Mouse (Mus musculus): ENCODE results near the gene Hecw2. TPM values are rescaled to one million over a fixed set of nuclear protein-coding genes. Genes with fewer than 3 reads are reported as not detected.

Gene Hecw2
- polyA plus RNA-seq, 2 experiments: 2.2 to 2.8 TPM

DNA sequence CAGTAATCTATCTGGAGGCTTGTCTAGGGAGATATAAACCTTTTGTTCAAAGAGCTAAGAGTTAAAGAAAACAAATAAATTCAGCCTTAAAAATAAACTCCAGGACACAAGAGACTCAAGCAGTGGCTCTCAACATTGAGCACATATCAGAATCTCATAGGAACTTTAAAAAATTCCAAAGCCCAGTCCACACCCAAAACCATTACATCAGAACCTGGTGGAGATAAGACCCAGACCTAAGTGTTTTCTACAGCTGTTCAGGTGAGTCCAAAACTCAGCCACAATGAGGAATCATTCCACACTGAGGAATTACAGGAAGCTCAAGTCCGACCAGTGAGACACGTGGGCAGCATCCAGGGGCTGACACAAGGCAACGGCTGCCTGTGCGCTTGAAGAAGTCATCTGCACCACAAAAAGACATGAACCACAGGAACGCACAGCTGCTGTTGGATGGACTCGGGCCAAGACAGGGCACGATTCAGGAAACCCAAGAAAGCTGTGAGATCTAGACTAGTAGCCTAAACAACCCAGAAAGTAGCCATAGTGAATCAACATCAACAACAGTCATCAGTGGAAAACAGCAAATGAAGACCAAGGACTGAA, 338.4 kb downstream of the Hecw2 start:
- DNase-seq (ENCODE audit: low spot score) (no peak), ATAC-seq (ENCODE audit: low FRiP score, low read depth) (no peak)
- H3K36me3 ChIP-seq (ENCODE audit: control insufficient read depth, insufficient read depth, low read length): no peaks in the 10 kb centered on the region
- no peaks in the 10 kb centered on the region for H3K4me1 ChIP-seq (ENCODE audit: control insufficient read depth, insufficient read depth, low read length)
- H3K4me2 ChIP-seq (replicated peaks; ENCODE audit: low read depth, low read length, severe bottlenecking): no peak overlapping the region
- H3K4me3 ChIP-seq (replicated peaks; ENCODE audit: low read length): no peak overlapping the region
- no peaks in the 10 kb centered on the region for H3K9me3 ChIP-seq (ENCODE audit: control insufficient read depth, low read length)
- 81% methylated on average over 7 of the region's 7 CpGs for WGBS
- no peak overlapping the region for H3K27ac ChIP-seq (replicated peaks; ENCODE audit: low read depth, low read length)
- no peaks in the 10 kb centered on the region for H3K27me3 ChIP-seq (ENCODE audit: control insufficient read depth, insufficient read depth, low read length)
- TF ChIP-seq POLR2A (IDR thresholded peaks at IDR 0.05; ENCODE audit: borderline replicate concordance, extremely low read depth, insufficient read depth, insufficient read length): no peak
- no peak overlapping the region for H3K9ac ChIP-seq (ENCODE audit: low read depth, low read length, severe bottlenecking)

DNA sequence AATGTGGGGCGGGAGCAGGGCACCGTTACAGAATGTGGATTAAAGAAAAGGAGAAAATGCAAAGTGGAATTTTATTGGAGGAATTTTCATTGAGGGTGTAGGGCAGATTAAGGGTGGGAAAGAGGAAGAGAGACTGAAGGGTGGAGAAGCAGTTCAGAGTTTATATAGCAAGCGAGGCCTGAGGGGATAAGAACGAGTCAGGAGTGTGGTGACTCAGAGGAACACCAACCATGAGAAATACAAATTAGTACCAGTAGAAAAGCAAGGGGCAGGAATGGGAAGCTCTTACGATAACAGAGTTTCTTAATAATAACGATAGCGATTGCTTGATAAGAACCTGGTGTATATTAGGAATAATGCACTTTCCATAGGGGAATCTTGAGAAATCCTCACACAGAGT, 339.2 kb downstream of the Hecw2 start:
- 82% methylated on average over 7 of the region's 7 CpGs for WGBS
- no peak for ATAC-seq (ENCODE audit: low FRiP score, low read depth)

GRCm38 (mm10) chr1:53852086-53852610, 342.8 kb downstream of the Hecw2 start:
- no peaks in the 10 kb centered on the region for H3K27me3 ChIP-seq (ENCODE audit: control insufficient read depth, insufficient read depth, low read length)
- TF ChIP-seq POLR2A (IDR thresholded peaks at IDR 0.05; ENCODE audit: borderline replicate concordance, extremely low read depth, insufficient read depth, insufficient read length): no peak
- no peaks in the 10 kb centered on the region; the same call in 1 of the 2 replicates for H3K36me3 ChIP-seq (ENCODE audit: control insufficient read depth, insufficient read depth, low read length)
- H3K4me1 ChIP-seq (ENCODE audit: control insufficient read depth, insufficient read depth, low read length): no peaks in the 10 kb centered on the region
- WGBS: 84% methylated on average over 3 of the region's 3 CpGs
- H3K9ac ChIP-seq (ENCODE audit: low read depth, low read length, severe bottlenecking): no peak overlapping the region
- no peak overlapping the region for H3K27ac ChIP-seq (replicated peaks; ENCODE audit: low read depth, low read length)
- ATAC-seq (ENCODE audit: low FRiP score, low read depth) (no peak), DNase-seq (ENCODE audit: low spot score) (no peak)
- H3K4me2 ChIP-seq (replicated peaks; ENCODE audit: low read depth, low read length, severe bottlenecking): no peak overlapping the region
- H3K4me3 ChIP-seq (replicated peaks; ENCODE audit: low read length): no peak overlapping the region
- H3K9me3 ChIP-seq (ENCODE audit: control insufficient read depth, low read length): no peaks in the 10 kb centered on the region

More for the DNA sequence above, 339.2 kb downstream of the Hecw2 start:
- no peak for DNase-seq (ENCODE audit: low spot score)
- Histone ChIP-seq H3K27ac (replicated peaks; ENCODE audit: low read depth, low read length) (no peak overlapping the region), H3K4me1 (ENCODE audit: control insufficient read depth, insufficient read depth, low read length) (no peaks in the 10 kb centered on the region), H3K9ac (ENCODE audit: low read depth, low read length, severe bottlenecking) (no peak overlapping the region), H3K9me3 (ENCODE audit: control insufficient read depth, low read length) (no peaks in the 10 kb centered on the region), H3K4me3 (replicated peaks; ENCODE audit: low read length) (no peak overlapping the region), H3K36me3 (ENCODE audit: control insufficient read depth, insufficient read depth, low read length) (no peaks in the 10 kb centered on the region; the same call in 1 of the 2 replicates), H3K27me3 (ENCODE audit: control insufficient read depth, insufficient read depth, low read length) (no peaks in the 10 kb centered on the region), H3K4me2 (replicated peaks; ENCODE audit: low read depth, low read length, severe bottlenecking) (no peak overlapping the region)
- no peak for TF ChIP-seq POLR2A (IDR thresholded peaks at IDR 0.05; ENCODE audit: borderline replicate concordance, extremely low read depth, insufficient read depth, insufficient read length)

- no peak overlapping the region for H3K9ac ChIP-seq (ENCODE audit: low read depth, low read length, severe bottlenecking)
- TF ChIP-seq POLR2A (IDR thresholded peaks at IDR 0.05; ENCODE audit: borderline replicate concordance, extremely low read depth, insufficient read depth, insufficient read length): no peak
- no peaks in the 10 kb centered on the region for H3K4me1 ChIP-seq (ENCODE audit: control insufficient read depth, insufficient read depth, low read length)
- no peak overlapping the region for H3K4me3 ChIP-seq (replicated peaks; ENCODE audit: low read length)
- H3K36me3 ChIP-seq (ENCODE audit: control insufficient read depth, insufficient read depth, low read length): no peaks in the 10 kb centered on the region; the same call in 1 of the 2 replicates
- H3K9me3 ChIP-seq (ENCODE audit: control insufficient read depth, low read length): no peaks in the 10 kb centered on the region
- H3K27me3 ChIP-seq (ENCODE audit: control insufficient read depth, insufficient read depth, low read length): no peaks in the 10 kb centered on the region
- H3K27ac ChIP-seq (replicated peaks; ENCODE audit: low read depth, low read length): no peak overlapping the region
- WGBS: 70% methylated on average over 8 of the region's 8 CpGs
- ATAC-seq (ENCODE audit: low FRiP score, low read depth) (no peak), DNase-seq (ENCODE audit: low spot score) (no peak)
- H3K4me2 ChIP-seq (replicated peaks; ENCODE audit: low read depth, low read length, severe bottlenecking): no peak overlapping the region
These were observed 343.6 kb downstream of the Hecw2 start for GRCm38 (mm10) chr1:53851334-53851733.

GRCm38 (mm10) chr1:53850891-53851290, 344.1 kb downstream of the Hecw2 start:
- TF ChIP-seq POLR2A (IDR thresholded peaks at IDR 0.05; ENCODE audit: borderline replicate concordance, extremely low read depth, insufficient read depth, insufficient read length): no peak
- Histone ChIP-seq H3K27ac (replicated peaks; ENCODE audit: low read depth, low read length) (no peak overlapping the region), H3K4me2 (replicated peaks; ENCODE audit: low read depth, low read length, severe bottlenecking) (no peak overlapping the region), H3K4me3 (replicated peaks; ENCODE audit: low read length) (no peak overlapping the region), H3K9ac (ENCODE audit: low read depth, low read length, severe bottlenecking) (no peak overlapping the region), H3K27me3 (ENCODE audit: control insufficient read depth, insufficient read depth, low read length) (no peaks in the 10 kb centered on the region), H3K9me3 (ENCODE audit: control insufficient read depth, low read length) (no peaks in the 10 kb centered on the region), H3K4me1 (ENCODE audit: control insufficient read depth, insufficient read depth, low read length) (no peaks in the 10 kb centered on the region), H3K36me3 (ENCODE audit: control insufficient read depth, insufficient read depth, low read length) (no peaks in the 10 kb centered on the region; the same call in 1 of the 2 replicates)
- WGBS: 93% methylated on average over 6 of the region's 6 CpGs
- ATAC-seq (ENCODE audit: low FRiP score, low read depth) (no peak), DNase-seq (ENCODE audit: low spot score) (no peak)

Data from limb, embryonic 14.5 days (tissue).